Comparison of ENCODE assay signal across 16 mouse cellular contexts in the genomic region with DNA sequence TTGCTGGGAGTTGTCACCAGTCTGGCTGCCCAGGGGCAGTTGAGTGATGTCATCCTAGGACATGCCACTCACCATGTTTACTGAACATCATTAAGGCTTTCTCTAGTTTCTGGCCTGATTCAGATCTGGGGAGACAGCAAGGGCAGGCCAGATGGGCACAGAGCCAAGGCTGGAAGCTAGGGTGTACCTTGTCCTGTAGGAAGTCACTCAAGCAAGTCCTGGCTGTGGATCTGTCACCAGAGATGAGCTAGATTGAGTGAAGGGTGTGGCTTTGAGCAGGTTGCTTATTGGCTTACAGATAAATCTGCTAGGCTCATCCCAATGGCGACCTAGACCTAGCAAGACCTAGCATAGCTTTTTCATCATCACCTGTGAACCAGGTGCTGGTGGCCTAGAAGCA.
DNase-seq lines count a peak whose midpoint lies in the region; ATAC-seq and TF ChIP-seq lines count a peak whose summit lies in the region.
"Had no signal": no experiment of that assay in that cellular context is flagged by ENCODE, and none has a peak within 500 bp of the region (broad histone marks: within the 10 kb centered on the region; RNA-seq: fewer than 3 reads in every experiment).

No protein-coding gene starts in this region.

- H3K27ac ChIP-seq in intestine, postnatal 0 days (ENCODE audit: low read depth, low read length) = no peak overlapping the region
- no peak overlapping the region for H3K27ac ChIP-seq in intestine, embryonic 15.5 days
- H3K27ac ChIP-seq in forebrain, embryonic 14.5 days (ENCODE audit: low read depth, low read length) = peak overlapping the region; percentile 85
- H3K27ac ChIP-seq in forebrain, embryonic 16.5 days (ENCODE audit: low read length) = peak overlapping the region; percentile 86
- H3K27ac ChIP-seq: embryonic facial prominence, embryonic 10.5 days; left cerebral cortex, adult 2 months; limb, embryonic 13.5 days; stomach, embryonic 15.5 days had no signal

- 67% methylated on average over 1 of the region's 1 CpGs for WGBS in intestine, postnatal 0 days
- WGBS in intestine, embryonic 15.5 days = 87% methylated on average over 1 of the region's 1 CpGs
- WGBS in forebrain, embryonic 14.5 days = 89% methylated on average over 1 of the region's 1 CpGs
- WGBS in forebrain, embryonic 16.5 days = 75% methylated on average over 1 of the region's 1 CpGs

- TF ChIP-seq CTCF in intestine, postnatal 0 days (IDR thresholded peaks at IDR 0.05; ENCODE audit: low read depth) = no peak

- no peak overlapping the region for H3K4me2 ChIP-seq in intestine, postnatal 0 days (replicated peaks; ENCODE audit: low read depth)
- H3K4me2 ChIP-seq in intestine, embryonic 15.5 days (replicated peaks) = no peak overlapping the region
- H3K4me2 ChIP-seq in forebrain, embryonic 14.5 days (ENCODE audit: low read length) = no peak overlapping the region
- H3K4me2 ChIP-seq in forebrain, embryonic 16.5 days (ENCODE audit: low read length) = no peak overlapping the region
- H3K4me2 ChIP-seq: limb, embryonic 13.5 days; stomach, embryonic 15.5 days had no signal

- H3K27me3 ChIP-seq in intestine, postnatal 0 days (replicated peaks; ENCODE audit: control insufficient read depth, insufficient read depth, low read length) = no peaks in the 10 kb centered on the region
- no peaks in the 10 kb centered on the region for H3K27me3 ChIP-seq in intestine, embryonic 15.5 days (replicated peaks)
- H3K27me3 ChIP-seq in forebrain, embryonic 14.5 days (replicated peaks; ENCODE audit: control insufficient read depth, insufficient read depth, low read length) = no peaks in the 10 kb centered on the region
- H3K27me3 ChIP-seq in forebrain, embryonic 16.5 days (replicated peaks; ENCODE audit: control insufficient read depth, insufficient read depth, low read length) = no peaks in the 10 kb centered on the region
- H3K27me3 ChIP-seq: limb, embryonic 13.5 days; stomach, embryonic 15.5 days had no signal

- H3K9ac ChIP-seq in intestine, postnatal 0 days (ENCODE audit: low read depth, low read length) = no peak overlapping the region
- no peak overlapping the region for H3K9ac ChIP-seq in intestine, embryonic 15.5 days
- H3K9ac ChIP-seq in forebrain, embryonic 14.5 days (ENCODE audit: low read length) = no peak overlapping the region
- H3K9ac ChIP-seq in forebrain, embryonic 16.5 days (replicated peaks; ENCODE audit: low read depth, low read length) = no peak overlapping the region
- H3K9ac ChIP-seq: limb, embryonic 13.5 days; liver, postnatal 0 days; stomach, embryonic 15.5 days had no signal

- peak; percentile 41; the same call in 1 of the 2 replicates for ATAC-seq in intestine, postnatal 0 days
- no peak for ATAC-seq in intestine, embryonic 15.5 days
- ATAC-seq in forebrain, embryonic 14.5 days = peak; percentile 18
- ATAC-seq in forebrain, embryonic 16.5 days = no peak
- ATAC-seq: liver, postnatal 0 days had no signal

- no peaks in the 10 kb centered on the region for H3K4me1 ChIP-seq in intestine, postnatal 0 days (replicated peaks; ENCODE audit: control insufficient read depth, insufficient read depth, low read length)
- no peaks in the 10 kb centered on the region for H3K4me1 ChIP-seq in intestine, embryonic 15.5 days (replicated peaks)
- peaks cover 8% of the 10 kb centered on the region for H3K4me1 ChIP-seq in forebrain, embryonic 14.5 days (ENCODE audit: control insufficient read depth, insufficient read depth, low read length)
- peaks cover 17% of the 10 kb centered on the region for H3K4me1 ChIP-seq in forebrain, embryonic 16.5 days (replicated peaks; ENCODE audit: control insufficient read depth, insufficient read depth, low read length)
- H3K4me1 ChIP-seq: stomach, embryonic 15.5 days had no signal

- DNase-seq in forebrain, embryonic 14.5 days (ENCODE audit: low spot score) = peak; percentile 22
- DNase-seq in kidney, postnatal 36 days = peak; percentile 70 to 87
- no peak for DNase-seq in frontal cortex, postnatal 14 days (ENCODE audit: low spot score in 2 of 2)
- no peak for DNase-seq in spleen, postnatal 36 days (ENCODE audit: low spot score in 2 of 2)
- DNase-seq: adrenal gland, postnatal 10 days; cerebellum, adult 9-11 months; liver, postnatal 0 days; retina, postnatal 1 day; thymus, postnatal 36 days had no signal

- H3K9me3 ChIP-seq in intestine, postnatal 0 days (ENCODE audit: control insufficient read depth) = no peaks in the 10 kb centered on the region
- no peaks in the 10 kb centered on the region for H3K9me3 ChIP-seq in intestine, embryonic 15.5 days
- H3K9me3 ChIP-seq in forebrain, embryonic 14.5 days (replicated peaks; ENCODE audit: control insufficient read depth, low read length) = no peaks in the 10 kb centered on the region
- H3K9me3 ChIP-seq in forebrain, embryonic 16.5 days (ENCODE audit: control insufficient read depth, low read length) = no peaks in the 10 kb centered on the region
- H3K9me3 ChIP-seq: embryonic facial prominence, embryonic 10.5 days; limb, embryonic 13.5 days; stomach, embryonic 15.5 days had no signal

- no peak overlapping the region for H3K4me3 ChIP-seq in intestine, postnatal 0 days (ENCODE audit: low read depth, low read length)
- H3K4me3 ChIP-seq in intestine, embryonic 15.5 days (replicated peaks) = no peak overlapping the region
- no peak overlapping the region for H3K4me3 ChIP-seq in forebrain, embryonic 14.5 days (ENCODE audit: low read depth, low read length)
- H3K4me3 ChIP-seq in forebrain, embryonic 16.5 days (replicated peaks; ENCODE audit: low read length) = no peak overlapping the region
- H3K4me3 ChIP-seq: embryonic facial prominence, embryonic 10.5 days; left cerebral cortex, adult 2 months; limb, embryonic 13.5 days; stomach, embryonic 15.5 days had no signal

- H3K36me3 ChIP-seq in intestine, postnatal 0 days (ENCODE audit: control insufficient read depth, insufficient read depth) = no peaks in the 10 kb centered on the region
- no peaks in the 10 kb centered on the region for H3K36me3 ChIP-seq in intestine, embryonic 15.5 days
- H3K36me3 ChIP-seq in forebrain, embryonic 14.5 days (ENCODE audit: control insufficient read depth, insufficient read depth, low read length) = no peaks in the 10 kb centered on the region
- no peaks in the 10 kb centered on the region for H3K36me3 ChIP-seq in forebrain, embryonic 16.5 days (ENCODE audit: control insufficient read depth, insufficient read depth)
- H3K36me3 ChIP-seq: embryonic facial prominence, embryonic 10.5 days; limb, embryonic 13.5 days; stomach, embryonic 15.5 days had no signal

Comparison
In these comparisons a context has a peak if more than half of its experiments do, and no peak if none do; other contexts are left out.
1. ATAC-seq: peak in intestine, postnatal 0 days (single experiment) and forebrain, embryonic 14.5 days (single experiment); none in intestine, embryonic 15.5 days (single experiment) and forebrain, embryonic 16.5 days (single experiment).
2. H3K27ac ChIP-seq: peak in forebrain, embryonic 14.5 days (single experiment) and forebrain, embryonic 16.5 days (single experiment); none in intestine, postnatal 0 days (single experiment) and intestine, embryonic 15.5 days (single experiment).
3. DNase-seq: peak in forebrain, embryonic 14.5 days (single experiment) and kidney, postnatal 36 days (2 of 2); none in frontal cortex, postnatal 14 days (0 of 2) and spleen, postnatal 36 days (0 of 2).